Mouse (Mus musculus): Measurements from ENCODE around the gene Zfp282. TPM values are rescaled to one million over a fixed set of nuclear protein-coding genes. Genes with fewer than 3 reads are reported as not detected.

The Zfp282 gene
- polyA plus RNA-seq, 1 experiment from 2014 or later: 6.5 TPM

DNA sequence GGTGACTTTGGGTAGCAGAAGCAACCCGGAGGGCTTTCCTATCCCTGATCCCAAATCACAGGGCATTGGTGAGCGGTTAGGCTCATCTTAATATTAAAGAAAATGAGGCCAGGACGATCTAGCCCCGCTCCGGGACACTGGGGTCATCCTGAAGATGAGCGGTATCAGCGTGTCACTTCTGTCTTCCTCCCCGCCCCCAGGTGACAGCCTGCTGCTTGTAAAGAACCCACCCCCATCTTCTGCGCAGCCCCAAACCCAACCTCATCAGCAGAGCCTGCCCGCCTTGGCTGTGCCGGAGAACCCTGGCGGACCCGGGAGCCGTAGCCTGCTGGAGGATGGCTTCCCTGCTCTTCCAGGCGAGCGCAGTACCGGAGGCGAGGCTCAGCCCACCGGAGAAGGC is 27.4 kb downstream of the Zfp282 start:
- H3K36me3 ChIP-seq: peaks cover 79% of the 10 kb centered on the region
- H3K9me3 ChIP-seq (replicated peaks): peaks cover 6% of the 10 kb centered on the region; the same call in 1 of the 2 replicates
- H3K4me2 ChIP-seq: no peak overlapping the region
- H3K4me1 ChIP-seq: no peaks in the 10 kb centered on the region
- ATAC-seq: no peak
- H3K27ac ChIP-seq: no peak overlapping the region
- no peak overlapping the region for H3K4me3 ChIP-seq
- H3K27me3 ChIP-seq (replicated peaks): no peaks in the 10 kb centered on the region
- no peak overlapping the region for H3K9ac ChIP-seq
- WGBS (ENCODE audit: insufficient replicate concordance): 86% methylated on average over 19 of the region's 19 CpGs

DNA sequence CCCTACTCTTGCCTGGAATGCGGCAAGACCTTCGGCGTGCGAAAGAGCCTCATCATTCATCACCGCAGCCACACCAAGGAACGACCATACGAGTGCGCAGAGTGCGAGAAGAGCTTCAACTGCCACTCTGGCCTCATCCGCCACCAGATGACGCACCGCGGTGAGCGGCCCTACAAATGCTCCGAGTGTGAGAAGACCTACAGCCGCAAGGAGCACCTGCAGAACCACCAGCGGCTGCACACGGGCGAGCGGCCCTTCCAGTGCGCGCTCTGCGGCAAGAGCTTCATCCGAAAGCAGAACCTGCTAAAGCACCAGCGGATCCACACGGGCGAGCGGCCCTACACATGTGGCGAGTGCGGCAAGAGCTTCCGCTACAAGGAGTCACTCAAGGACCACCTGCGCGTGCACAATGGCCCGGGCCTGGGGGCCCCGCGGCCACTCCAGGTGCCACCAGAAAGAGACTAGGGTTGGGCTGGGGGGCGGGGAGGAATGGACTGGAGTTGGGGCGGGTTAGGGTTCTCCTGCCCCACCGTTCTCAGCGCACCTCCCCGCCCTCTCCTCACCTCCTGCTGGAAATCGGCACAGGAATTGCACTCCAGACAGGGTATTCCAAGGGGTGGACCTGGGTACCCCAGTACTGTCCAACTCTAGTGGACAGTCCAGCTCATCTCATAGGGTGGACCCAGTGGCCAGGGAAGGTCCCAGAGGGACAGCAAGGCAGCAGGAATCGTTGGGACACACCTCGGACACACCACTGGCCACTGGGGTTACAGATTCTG is 28.1 kb downstream of the Zfp282 start:
- ATAC-seq: no peak
- Histone ChIP-seq H3K9ac (no peak overlapping the region), H3K27ac (no peak overlapping the region), H3K36me3 (peaks cover 72% of the 10 kb centered on the region), H3K4me2 (no peak overlapping the region), H3K4me1 (no peaks in the 10 kb centered on the region), H3K4me3 (no peak overlapping the region), H3K27me3 (replicated peaks) (no peaks in the 10 kb centered on the region), H3K9me3 (replicated peaks) (peaks cover 6% of the 10 kb centered on the region; the same call in 1 of the 2 replicates)
- WGBS (ENCODE audit: insufficient replicate concordance): 85% methylated on average over 44 of the region's 44 CpGs

DNA sequence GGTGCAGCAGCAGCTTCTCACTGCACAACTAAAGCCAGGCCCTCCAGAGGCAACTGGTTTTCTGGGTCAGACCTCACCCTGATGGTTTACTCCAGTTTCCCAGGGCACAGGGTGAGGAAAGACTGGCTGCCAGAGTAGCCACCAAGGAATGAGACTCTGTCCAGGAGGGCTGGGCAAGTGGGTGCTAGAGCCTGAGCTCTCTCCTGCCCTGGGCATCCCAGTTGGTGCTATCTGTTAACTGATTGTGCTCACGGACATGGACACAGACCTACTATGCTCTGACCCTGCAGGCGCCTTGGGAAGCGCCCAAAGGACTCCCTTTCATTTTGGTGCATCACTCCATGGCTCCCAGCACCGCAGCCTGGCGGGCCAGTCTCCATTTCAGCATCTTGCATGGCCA is 29.3 kb downstream of the Zfp282 start:
- no peak for ATAC-seq
- H3K36me3 ChIP-seq: peaks cover 60% of the 10 kb centered on the region
- peaks cover 6% of the 10 kb centered on the region; the same call in 1 of the 2 replicates for H3K9me3 ChIP-seq (replicated peaks)
- H3K27me3 ChIP-seq (replicated peaks): no peaks in the 10 kb centered on the region
- no peak overlapping the region for H3K27ac ChIP-seq
- no peaks in the 10 kb centered on the region for H3K4me1 ChIP-seq
- H3K9ac ChIP-seq: no peak overlapping the region
- 84% methylated on average over 5 of the region's 5 CpGs for WGBS (ENCODE audit: insufficient replicate concordance)
- H3K4me3 ChIP-seq: no peak overlapping the region
- H3K4me2 ChIP-seq: no peak overlapping the region

DNA sequence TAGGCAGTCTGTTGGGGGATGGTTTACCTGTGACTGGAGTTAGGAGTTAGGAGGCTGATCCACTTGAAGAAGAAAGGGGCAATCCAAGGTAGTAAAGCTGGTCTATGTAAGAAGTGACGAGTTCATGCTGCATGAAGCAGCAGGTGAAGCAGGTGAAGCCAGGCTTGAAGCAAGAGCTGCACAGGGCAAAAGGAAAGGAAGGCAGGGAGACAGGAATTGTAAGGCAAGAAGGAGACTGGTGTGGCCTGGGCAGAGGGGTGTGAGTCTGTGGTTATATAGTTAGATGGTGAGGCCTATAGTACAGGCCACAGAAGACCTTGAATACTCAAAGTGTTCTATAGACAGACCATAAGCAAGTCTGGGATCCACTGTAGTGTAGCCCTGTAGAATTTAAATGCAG is 32.0 kb downstream of the Zfp282 start:
- Histone ChIP-seq H3K9ac (no peak overlapping the region), H3K27ac (no peak overlapping the region), H3K4me2 (no peak overlapping the region), H3K4me1 (0 out of 2 replicates have a peak, but pooled peaks cover 5% of the 10 kb centered on the region), H3K4me3 (no peak overlapping the region), H3K36me3 (peaks cover 34% of the 10 kb centered on the region), H3K27me3 (replicated peaks) (no peaks in the 10 kb centered on the region), H3K9me3 (replicated peaks) (peaks cover 6% of the 10 kb centered on the region; the same call in 1 of the 2 replicates)
- 73% methylated on average over 1 of the region's 1 CpGs for WGBS (ENCODE audit: insufficient replicate concordance)
- no peak for ATAC-seq

DNA sequence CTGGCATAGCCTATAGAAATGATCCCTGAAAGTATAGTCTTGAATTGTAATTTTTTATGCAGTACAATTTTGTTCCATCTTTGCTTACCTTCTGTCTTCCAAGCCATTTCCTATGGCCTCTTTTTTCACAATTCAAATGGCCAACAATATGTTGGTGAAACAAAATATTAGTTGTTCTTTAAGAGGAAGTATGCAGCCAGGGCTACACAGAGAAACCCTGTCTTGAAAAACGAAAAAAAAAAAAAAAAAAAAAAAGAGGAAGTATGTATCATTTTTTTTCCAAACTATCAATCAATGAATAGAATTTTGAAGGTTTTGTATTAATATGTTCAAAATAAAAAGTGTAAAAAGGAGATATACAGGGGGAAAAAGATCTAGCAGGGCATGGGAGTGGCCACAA is 34.6 kb downstream of the Zfp282 start:
- peaks cover 18% of the 10 kb centered on the region for H3K4me1 ChIP-seq
- 15% methylated on average over 1 of the region's 1 CpGs for WGBS (ENCODE audit: insufficient replicate concordance)

DNA sequence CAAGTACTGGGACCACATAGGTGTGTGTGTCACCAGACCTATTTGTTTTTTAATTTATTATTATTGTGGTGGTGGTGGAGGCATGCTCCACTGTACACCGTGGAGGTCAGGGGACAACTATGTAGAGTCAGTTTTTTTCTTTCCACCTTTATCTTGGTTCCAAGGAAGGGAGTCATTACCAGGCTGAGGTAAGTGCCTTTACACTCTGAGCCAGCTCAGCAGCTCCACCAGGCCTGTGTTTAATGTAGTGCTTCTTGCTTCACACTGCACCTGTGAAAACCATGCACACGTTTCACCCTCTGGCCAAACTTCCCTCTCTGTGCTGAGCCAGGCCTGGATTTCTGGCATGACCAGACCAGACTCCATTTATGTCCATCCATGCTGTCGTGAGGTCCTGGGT is 36.0 kb downstream of the Zfp282 start:
- Histone ChIP-seq H3K4me1 (peaks cover 31% of the 10 kb centered on the region), H3K27me3 (replicated peaks) (no peaks in the 10 kb centered on the region), H3K27ac (no peak overlapping the region), H3K9ac (no peak overlapping the region), H3K36me3 (peaks cover under 1% of the 10 kb centered on the region; the same call in 1 of the 2 replicates), H3K4me2 (no peak overlapping the region), H3K9me3 (replicated peaks) (no peaks in the 10 kb centered on the region), H3K4me3 (no peak overlapping the region)
- ATAC-seq: no peak
- WGBS (ENCODE audit: insufficient replicate concordance): 46% methylated on average over 3 of the region's 3 CpGs

More for the DNA sequence above, 34.6 kb downstream of the Zfp282 start:
- Histone ChIP-seq H3K9me3 (replicated peaks) (no peaks in the 10 kb centered on the region), H3K27me3 (replicated peaks) (no peaks in the 10 kb centered on the region), H3K36me3 (peaks cover 8% of the 10 kb centered on the region), H3K9ac (no peak overlapping the region), H3K27ac (no peak overlapping the region), H3K4me3 (no peak overlapping the region), H3K4me2 (no peak overlapping the region)
- no peak for ATAC-seq

DNA sequence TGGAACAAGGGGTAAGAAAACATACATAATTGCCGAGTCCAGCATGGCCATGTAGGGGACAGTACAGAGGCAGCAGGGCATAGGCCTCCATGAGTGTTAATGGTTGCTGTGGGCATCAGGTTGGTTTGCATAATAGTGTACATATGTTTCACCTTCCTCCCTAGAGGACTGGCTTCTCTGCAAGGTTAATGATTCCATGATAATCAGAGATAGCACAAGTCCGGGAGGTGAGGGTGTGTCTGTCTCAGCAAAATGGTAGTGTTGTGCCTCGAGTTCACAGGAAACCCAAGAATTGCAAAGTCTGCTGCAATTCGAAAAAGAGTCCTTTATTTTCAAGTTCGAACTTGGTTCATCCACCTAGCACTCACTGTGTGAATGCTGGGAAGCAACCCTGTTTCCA is 40.0 kb downstream of the Zfp282 start:
- Histone ChIP-seq H3K4me3 (no peak overlapping the region), H3K36me3 (no peaks in the 10 kb centered on the region), H3K4me2 (no peak overlapping the region), H3K27me3 (replicated peaks) (no peaks in the 10 kb centered on the region), H3K27ac (0 out of 2 replicates have a peak overlapping the region, but pooled peaks have one; percentile 15), H3K4me1 (peaks cover 58% of the 10 kb centered on the region), H3K9me3 (replicated peaks) (no peaks in the 10 kb centered on the region), H3K9ac (0 out of 2 replicates have a peak overlapping the region, but pooled peaks have one; percentile 7)
- ATAC-seq: no peak
- 54% methylated on average over 5 of the region's 5 CpGs for WGBS (ENCODE audit: insufficient replicate concordance)

DNA sequence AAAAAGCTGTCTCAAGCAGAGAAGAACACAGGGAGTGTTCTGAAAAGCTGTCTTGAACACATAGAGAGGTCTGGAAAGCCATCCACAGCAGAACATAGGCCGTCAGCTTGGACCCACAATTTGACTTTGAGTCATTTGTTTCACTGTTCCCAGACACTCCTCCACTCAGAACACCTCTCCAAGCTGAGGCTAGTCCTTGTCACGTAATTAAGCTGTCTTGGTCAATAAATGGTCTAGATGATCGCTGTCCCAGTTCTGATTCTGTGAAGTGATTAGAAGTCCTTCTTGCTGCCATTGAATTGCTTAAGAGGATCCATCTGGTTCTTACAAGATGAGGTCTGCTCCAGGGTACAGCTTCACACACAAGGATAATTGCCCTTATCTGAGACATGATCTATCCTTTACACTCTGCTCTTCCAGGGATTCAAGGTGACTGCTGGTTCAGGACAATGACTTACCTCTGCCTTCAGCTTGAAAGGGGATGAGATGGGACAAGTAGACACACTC is 41.8 kb downstream of the Zfp282 start:
- H3K4me1 ChIP-seq: peaks cover 61% of the 10 kb centered on the region
- no peak overlapping the region for H3K9ac ChIP-seq
- peaks cover 5% of the 10 kb centered on the region for H3K36me3 ChIP-seq
- no peak overlapping the region for H3K4me2 ChIP-seq
- no peaks in the 10 kb centered on the region for H3K9me3 ChIP-seq (replicated peaks)
- no peaks in the 10 kb centered on the region for H3K27me3 ChIP-seq (replicated peaks)
- no peak overlapping the region; the same call in 1 of the 2 replicates for H3K27ac ChIP-seq
- no peak overlapping the region for H3K4me3 ChIP-seq
- no peak for ATAC-seq
- 79% methylated on average over 3 of the region's 3 CpGs for WGBS (ENCODE audit: insufficient replicate concordance)

DNA sequence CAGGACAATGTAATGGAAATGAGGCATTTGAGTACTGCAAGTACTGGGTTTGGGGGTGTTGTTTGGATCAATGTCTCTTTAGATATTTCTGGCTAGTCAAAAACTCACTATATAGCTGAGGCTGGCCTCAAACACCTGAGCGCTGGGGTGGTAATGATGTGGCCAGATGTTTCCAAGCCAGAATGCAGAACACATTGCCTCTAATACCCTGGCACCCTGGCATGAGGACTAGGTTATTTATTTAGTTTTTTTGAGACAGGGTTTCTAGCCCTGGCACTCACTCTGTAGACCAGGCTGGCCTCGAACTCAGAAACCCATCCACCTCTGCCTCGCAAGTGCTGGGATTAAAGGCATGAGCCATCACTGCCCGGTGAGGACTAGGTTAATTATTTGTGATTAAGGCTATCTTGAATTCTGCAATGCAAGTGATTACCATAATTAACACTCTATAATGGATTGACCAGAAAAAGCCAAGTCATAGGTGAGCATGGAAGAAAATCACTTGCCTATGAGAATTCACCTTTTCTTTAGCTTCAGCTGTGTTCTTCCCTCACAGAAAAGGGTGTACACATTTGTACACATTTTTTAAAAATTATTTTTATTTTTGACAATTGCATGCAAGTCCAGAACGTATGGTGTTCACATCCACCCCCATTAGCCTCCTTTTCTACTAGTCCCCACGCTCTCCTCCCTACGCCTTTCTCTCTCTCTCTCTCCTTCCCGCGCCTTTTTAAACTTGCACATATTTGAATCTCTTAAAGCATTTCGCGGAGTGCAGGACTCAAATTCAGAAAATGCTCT is 42.8 kb downstream of the Zfp282 start:
- H3K4me3 ChIP-seq: peak overlapping the region; percentile 90
- peak overlapping the region; percentile 81 for H3K4me2 ChIP-seq
- ATAC-seq: peak; percentile 13
- no peaks in the 10 kb centered on the region for H3K27me3 ChIP-seq (replicated peaks)
- H3K36me3 ChIP-seq: peaks cover 5% of the 10 kb centered on the region
- H3K27ac ChIP-seq: peak overlapping the region; percentile 97
- no peaks in the 10 kb centered on the region for H3K9me3 ChIP-seq (replicated peaks)
- peaks cover 61% of the 10 kb centered on the region for H3K4me1 ChIP-seq
- WGBS (ENCODE audit: insufficient replicate concordance): 29% methylated on average over 11 of the region's 11 CpGs
- H3K9ac ChIP-seq: peak overlapping the region; percentile 90

DNA sequence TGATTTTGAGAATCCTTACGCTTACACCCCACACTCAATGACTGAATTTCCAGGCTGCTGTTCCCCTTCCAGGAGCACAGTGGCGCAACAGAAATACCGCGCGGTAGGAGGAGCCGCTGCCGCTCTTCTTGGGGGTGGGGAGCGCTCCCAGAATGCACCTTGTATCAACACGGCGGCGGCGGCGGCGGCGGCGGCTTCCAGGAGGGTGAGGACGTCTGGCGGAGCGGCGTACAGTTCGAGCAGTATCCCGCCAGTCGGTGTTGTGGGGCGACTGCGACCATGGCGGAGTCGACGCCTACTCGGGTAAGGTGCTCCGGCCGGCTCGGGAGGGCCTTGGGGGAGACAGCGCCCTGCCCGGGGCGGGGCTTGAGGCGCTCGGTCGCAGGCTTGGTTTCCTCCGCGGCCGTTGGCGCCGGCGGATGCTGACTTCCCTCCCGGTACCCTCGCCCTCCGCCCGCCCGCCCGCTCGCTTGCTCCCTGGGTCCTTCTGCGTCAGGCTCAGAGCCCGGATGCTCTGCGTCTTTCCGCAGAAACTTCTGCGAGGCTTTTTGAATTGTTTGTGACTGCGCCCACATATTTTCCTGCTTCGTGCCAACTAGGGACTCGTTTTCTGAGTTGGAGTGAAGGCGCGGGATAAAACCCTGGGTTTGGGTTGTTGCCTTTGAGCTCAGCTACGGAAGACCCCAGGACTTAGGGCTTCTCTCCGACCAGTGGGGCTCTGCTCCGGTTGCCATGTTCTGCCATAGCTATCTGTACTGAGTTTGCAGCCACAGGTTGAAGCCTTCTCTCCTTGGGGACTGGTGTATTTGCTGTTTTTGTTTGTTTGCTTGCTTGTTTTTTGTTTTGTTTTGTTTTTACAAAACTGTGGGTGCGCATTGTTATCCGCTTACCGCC is 43.7 kb downstream of the Zfp282 start, which contains the start of gene Zfp212:
Zfp212 (plus strand) TSS at position 30 of the 894 bp plus-strand sequence.
- Histone ChIP-seq H3K9me3 (replicated peaks) (no peaks in the 10 kb centered on the region), H3K4me2 (peak within 1 kb of the TSS; percentile 81), H3K4me3 (peak within 1 kb of the TSS; percentile 90), H3K36me3 (peaks cover 5% of the 10 kb centered on the region), H3K4me1 (peaks cover 58% of the 10 kb centered on the region), H3K27me3 (replicated peaks) (no peaks in the 10 kb centered on the region), H3K9ac (peak within 1 kb of the TSS; percentile 90), H3K27ac (peak within 1 kb of the TSS; percentile 97)
- ATAC-seq: peak; percentile 92
- WGBS (ENCODE audit: insufficient replicate concordance): under 1% methylated on average over 63 of the region's 67 CpGs

DNA sequence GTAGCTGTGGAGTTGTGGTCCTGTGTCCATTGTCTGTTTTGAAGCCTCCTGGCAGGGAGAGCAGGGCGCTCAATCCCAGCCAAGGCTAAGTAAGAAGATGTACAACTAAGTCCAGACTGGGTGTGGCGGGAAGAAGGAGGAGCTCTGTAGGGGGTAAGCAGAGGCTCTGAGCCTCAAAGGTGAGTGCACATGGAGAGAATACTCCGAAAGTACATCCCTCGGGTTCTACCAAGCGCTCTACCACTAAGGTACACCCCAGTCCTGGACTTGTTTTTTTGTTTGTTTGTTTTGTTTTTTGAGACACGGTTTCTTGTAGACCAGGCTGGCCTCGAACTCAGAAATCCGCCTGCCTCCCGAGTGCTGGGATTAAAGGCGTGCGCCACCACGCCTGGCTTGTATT is 65.5 kb downstream of the Zfp282 start:
- ATAC-seq: peak; percentile 43; the same call in 1 of the 2 replicates
- Histone ChIP-seq H3K27me3 (replicated peaks) (no peaks in the 10 kb centered on the region), H3K4me3 (peak overlapping the region; percentile 70), H3K4me2 (peak overlapping the region; percentile 98), H3K9ac (peak overlapping the region; percentile 87), H3K27ac (peak overlapping the region; percentile 72; the same call in 1 of the 2 replicates), H3K9me3 (replicated peaks) (0 out of 2 replicates have a peak, but pooled peaks cover 2% of the 10 kb centered on the region), H3K4me1 (peaks cover 23% of the 10 kb centered on the region), H3K36me3 (peaks cover 22% of the 10 kb centered on the region)
- 43% methylated on average over 12 of the region's 12 CpGs for WGBS (ENCODE audit: insufficient replicate concordance)
